Mouse (Mus musculus) thymus, postnatal 0 days (tissue): ENCODE data around the gene Zfp970. TPM values are rescaled to one million over a fixed set of nuclear protein-coding genes. Genes with fewer than 3 reads are reported as not detected.

Experiments
- polyA plus RNA-seq: library from polyadenylated mRNA; unstranded; fragments of >200 nt; fragmentation: Nextera tagmentation; extraction: Ambion mirVana; gene quantifications from 2 replicates; pipeline ENCODE4 v1.2.1, GENCODE M21; 2015

Gene Zfp970
- polyA plus RNA-seq, 1 experiment from 2014 or later, result 4.9 TPM

Other genes starting within 250 kb of the Zfp970 start
- not detected in 2 replicates for gene Gm14409, start 197.7 kb upstream of the Zfp970 start, polyA plus RNA-seq
- gene Gm14412, start 140.4 kb upstream of the Zfp970 start, polyA plus RNA-seq, result 0.10 and 0.14 TPM in 2 replicates
- gene Gm14418, start 66.4 kb upstream of the Zfp970 start, polyA plus RNA-seq, result 3.3 and 4.0 TPM in 2 replicates
- gene Gm14403, start 33.5 kb downstream of the Zfp970 start, polyA plus RNA-seq, result 1.4 and 1.5 TPM in 2 replicates
- not detected in 2 replicates for gene Gm14406, start 113.5 kb downstream of the Zfp970 start, polyA plus RNA-seq